Mouse (Mus musculus) CH12.LX (cell line): ENCODE data around the gene S1pr1. TPM values are rescaled to one million over a fixed set of nuclear protein-coding genes. Genes with fewer than 3 reads are reported as not detected.

ENCODE experiments used
- DNase-seq: peaks from one replicate; pipeline ENCODE4 v3.0.0-alpha.2; 2013; ENCODE audit errors: extremely low read depth
- H3K27ac ChIP-seq: 2 replicates; pipeline ENCODE4 v1.5.1; 2012; ENCODE audit warnings: low read depth, mild to moderate bottlenecking, control low read depth, moderate library complexity; ENCODE audit not compliant: insufficient read depth
- H3K27me3 ChIP-seq: replicated peaks from 2 replicates; pipeline ENCODE3; 2012; ENCODE audit warnings: inconsistent platforms
- H3K36me3 ChIP-seq, 2 experiments: replicated peaks in 1 of 2; 2 replicates each; pipeline versions ENCODE3 to v1.6.1; 2012; ENCODE audit warnings: inconsistent platforms in 1 of 2, low read length in 1 of 2, mild to moderate bottlenecking in 1 of 2, mixed read lengths in 1 of 2, moderate library complexity in 1 of 2; ENCODE audit not compliant: control insufficient read depth in 1 of 2, insufficient read depth in 1 of 2
- H3K4me1 ChIP-seq, 2 experiments: 2 replicates each; pipeline ENCODE4 v1.6.1; 2012; ENCODE audit warnings: inconsistent platforms in 1 of 2, moderate library complexity in 1 of 2; ENCODE audit not compliant: insufficient read depth in 2 of 2, control insufficient read depth in 1 of 2
- H3K4me2 ChIP-seq: 2 replicates; pipeline ENCODE4 v1.6.1; 2012; ENCODE audit warnings: low read depth, mild to moderate bottlenecking, control low read depth; ENCODE audit not compliant: poor library complexity, insufficient read depth, severe bottlenecking
- H3K4me3 ChIP-seq, 3 experiments: fragments of 150-350 bp in 1 of 3; sonication (generic) in 1 of 3; replicated peaks in 1 of 3; 2 replicates each; pipeline versions ENCODE3 to v1.5.1; 2011 to 2012; ENCODE audit warnings: low read depth in 2 of 3, low read length in 2 of 3, mild to moderate bottlenecking in 2 of 3, moderate library complexity in 2 of 3, control low read depth in 1 of 3, improper control_type of control experiment in 1 of 3, inconsistent platforms in 1 of 3, mixed read lengths in 1 of 3; ENCODE audit not compliant: poor library complexity in 1 of 3
- H3K79me2 ChIP-seq: replicated peaks from 2 replicates; pipeline ENCODE4 v1.6.1; 2012; ENCODE audit warnings: mild to moderate bottlenecking, moderate library complexity; ENCODE audit not compliant: control insufficient read depth, poor library complexity, insufficient read depth, severe bottlenecking; ENCODE audit errors: extremely low read depth
- H3K9ac ChIP-seq: 2 replicates; pipeline ENCODE4 v1.6.1; 2012; ENCODE audit warnings: low read depth, mild to moderate bottlenecking, control low read depth, moderate library complexity; ENCODE audit not compliant: insufficient read depth
- H3K9me3 ChIP-seq: replicated peaks from 2 replicates; pipeline ENCODE3; 2012; ENCODE audit warnings: low read length, inconsistent platforms, mixed read lengths
- BHLHE40 ChIP-seq: IDR thresholded peaks from 2 replicates; pipeline ENCODE4 v1.6.1; 2011; ENCODE audit warnings: mild to moderate bottlenecking, low read depth, low read length, improper control_type of control experiment
- CHD1 ChIP-seq: IDR thresholded peaks from 2 replicates; pipeline ENCODE4 v1.6.1; 2012; ENCODE audit warnings: low read depth, low read length, improper control_type of control experiment, inconsistent platforms
- CTCF ChIP-seq, 2 experiments: IDR thresholded peaks in 1 of 2; conservative IDR thresholded peaks in 1 of 2; 2 replicates each; pipeline ENCODE4 v1.5.1; 2011 to 2012; ENCODE audit warnings: low read depth in 2 of 2, low read length in 2 of 2, improper control_type of control experiment in 1 of 2, inconsistent platforms in 1 of 2, mild to moderate bottlenecking in 1 of 2, moderate library complexity in 1 of 2
- E2F4 ChIP-seq: IDR thresholded peaks from 2 replicates; pipeline ENCODE4 v1.6.1; 2011; ENCODE audit warnings: low read depth, low read length, improper control_type of control experiment; ENCODE audit not compliant: insufficient replicate concordance
- GABPA ChIP-seq: IDR thresholded peaks from 2 replicates; pipeline ENCODE4 v1.6.1; 2012; ENCODE audit warnings: low read depth, low read length, improper control_type of control experiment, inconsistent platforms; ENCODE audit not compliant: insufficient replicate concordance
- HCFC1 ChIP-seq: IDR thresholded peaks from 2 replicates; pipeline ENCODE4 v1.6.1; 2012; ENCODE audit warnings: low read depth, mild to moderate bottlenecking, inconsistent platforms, low read length, improper control_type of control experiment
- KAT2A ChIP-seq: IDR thresholded peaks from 2 replicates; pipeline ENCODE4 v1.6.1; 2012; ENCODE audit warnings: low read length, improper control_type of control experiment, inconsistent platforms; ENCODE audit not compliant: insufficient replicate concordance
- MXI1 ChIP-seq: IDR thresholded peaks from 2 replicates; pipeline ENCODE4 v1.6.1; 2011; ENCODE audit warnings: mild to moderate bottlenecking, low read depth, low read length, improper control_type of control experiment
- MYC ChIP-seq: IDR thresholded peaks from 2 replicates; pipeline ENCODE4 v1.6.1; 2011; ENCODE audit warnings: low read depth, mild to moderate bottlenecking, improper control_type of control experiment, low read length
- NELFE ChIP-seq: IDR thresholded peaks from 2 replicates; pipeline ENCODE4 v1.6.1; 2011; ENCODE audit warnings: low read depth, low read length, improper control_type of control experiment
- NRF1 ChIP-seq: IDR thresholded peaks from 2 replicates; pipeline ENCODE4 v1.6.1; 2014; ENCODE audit warnings: low read depth, mild to moderate bottlenecking, inconsistent platforms, low read length, improper control_type of control experiment, moderate library complexity
- PAX5 ChIP-seq: IDR thresholded peaks from 2 replicates; pipeline ENCODE4 v1.6.1; 2012; ENCODE audit warnings: low read length, inconsistent platforms, mixed read lengths
- RAD21 ChIP-seq: IDR thresholded peaks from 2 replicates; pipeline ENCODE4 v1.6.1; 2011; ENCODE audit warnings: low read depth, mild to moderate bottlenecking, low read length, improper control_type of control experiment, moderate library complexity
- SMC3 ChIP-seq: IDR thresholded peaks from 2 replicates; pipeline ENCODE4 v1.6.1; 2011; ENCODE audit warnings: low read depth, low read length, improper control_type of control experiment
- TBP ChIP-seq: conservative IDR thresholded peaks from 2 replicates; pipeline ENCODE4 v1.6.1; 2011; ENCODE audit warnings: low read depth, low read length, improper control_type of control experiment
- TCF12 ChIP-seq: IDR thresholded peaks from 2 replicates; pipeline ENCODE4 v1.6.1; 2014; ENCODE audit warnings: low read depth, mild to moderate bottlenecking, inconsistent platforms, low read length, improper control_type of control experiment
- ZMIZ1 ChIP-seq: IDR thresholded peaks from 2 replicates; pipeline ENCODE4 v1.6.1; 2012; ENCODE audit warnings: low read depth, mild to moderate bottlenecking, inconsistent platforms, low read length, improper control_type of control experiment
- ZNF384 ChIP-seq: IDR thresholded peaks from 2 replicates; pipeline ENCODE4 v1.6.1; 2012; ENCODE audit warnings: low read depth, low read length, improper control_type of control experiment, inconsistent platforms
- dilution Hi-C: fragments of 300-500 bp; cut with MboI; formaldehyde crosslinking; loops from 2 replicates; pipeline ENCODE4 v1.14.3; 2020; ENCODE audit warnings: low sequenced_read_pairs; ENCODE audit not compliant: extremely low pct_unique_long_range_greater_than_20kb, extremely low pct_ligation_motif_present
- in situ Hi-C: fragments of 300-500 bp; cut with MboI; formaldehyde crosslinking; loops from 3 replicates; pipeline ENCODE4 v1.14.3; 2019; ENCODE audit warnings: low sequenced_read_pairs, low pct_ligation_motif_present, low pct_unique_long_range_greater_than_20kb, mixed read lengths
- polyA plus RNA-seq: library from polyadenylated mRNA; unstranded; fragments of >175 nt; gene quantifications from 2 replicates; pipeline ENCODE4 v1.2.1, GENCODE M21; 2012; ENCODE audit warnings: low read depth; ENCODE audit not compliant: insufficient read length
- total RNA-seq, 2 experiments: library from RNA; depleted of rRNA; stranded (reverse); fragments of 300-350 nt in 1 of 2; fragments of >200 nt in 1 of 2; gene quantifications; 2 replicates each; pipeline ENCODE4 v1.2.3; 2012 to 2014

Gene S1pr1
- total and polyA plus RNA-seq, 3 experiments: 1.8 to 7.1 (median 4.6) TPM

GRCm38 (mm10) chr3:115735540-115735939 is 20.7 kb upstream of the S1pr1 start:
- no peaks in the 10 kb centered on the region for H3K79me2 ChIP-seq
- no peak for TF ChIP-seq TCF12
- no peak for TF ChIP-seq E2F4
- no peak for TF ChIP-seq CHD1
- TF ChIP-seq MXI1: no peak
- no peak for TF ChIP-seq CTCF (conservative IDR thresholded peaks at IDR 0.05 in 1 of 2, IDR thresholded peaks at IDR 0.05 in 1 of 2; ENCODE audit: low read depth in 2 of 2, low read length in 2 of 2)
- no peak for TF ChIP-seq HCFC1
- dilution Hi-C loops (no loop called here), in situ Hi-C loops (no loop called here)
- DNase-seq: no peak
- H3K9me3 ChIP-seq: no peaks in the 10 kb centered on the region
- H3K4me3 ChIP-seq: no peak overlapping the region
- no peak overlapping the region for H3K4me2 ChIP-seq
- no peak overlapping the region for H3K9ac ChIP-seq
- H3K4me1 ChIP-seq: peaks cover 3 to 18% of the 10 kb centered on the region in 2 experiments; a peak in 2 of 4 replicates
- no peaks in the 10 kb centered on the region for H3K27me3 ChIP-seq
- no peaks in the 10 kb centered on the region for H3K36me3 ChIP-seq
- H3K27ac ChIP-seq: no peak overlapping the region

- in situ Hi-C loops (no loop called here), dilution Hi-C loops (no loop called here)
- Histone ChIP-seq H3K9me3 (no peaks in the 10 kb centered on the region), H3K4me2 (no peak overlapping the region), H3K27ac (no peak overlapping the region), H3K27me3 (no peaks in the 10 kb centered on the region), H3K36me3 (no peaks in the 10 kb centered on the region), H3K4me3 (no peak overlapping the region), H3K9ac (no peak overlapping the region), H3K79me2 (no peaks in the 10 kb centered on the region), H3K4me1 (peaks cover 3 to 25% of the 10 kb centered on the region in 2 experiments; a peak in 3 of 4 replicates)
- no peak for TF ChIP-seq SMC3
- no peak for TF ChIP-seq GABPA
- TF ChIP-seq RAD21: no peak
- no peak for TF ChIP-seq TBP
- TF ChIP-seq MYC: no peak
- TF ChIP-seq PAX5: no peak
- TF ChIP-seq NELFE: no peak
- no peak for TF ChIP-seq NRF1
- no peak for TF ChIP-seq ZNF384
- TF ChIP-seq KAT2A: no peak
- TF ChIP-seq ZMIZ1: no peak
- TF ChIP-seq BHLHE40: no peak
- no peak for DNase-seq
Observed at GRCm38 (mm10) chr3:115734841-115735240, 20.0 kb upstream of the S1pr1 start.
